Mouse (Mus musculus) liver, adult 2 months (tissue): ENCODE measurements around the gene Defa21. TPM values are rescaled to one million over a fixed set of nuclear protein-coding genes. Genes with fewer than 3 reads are reported as not detected.
"Not testable (repeated sequence)": the region's sequence is repeated elsewhere in the genome, so short reads cannot be mapped to it uniquely, and the experiment has no call there.

Experiments used
- DNase-seq: peaks from one replicate; pipeline ENCODE4 v3.0.0-alpha.2; 2011; ENCODE audit warnings: low read depth, low spot score; ENCODE audit errors: extremely low read depth
- H3K27ac ChIP-seq: fragments of 200-500 bp; replicated peaks from 2 replicates; pipeline ENCODE4 v1.5.1; 2012; ENCODE audit warnings: low read depth, mild to moderate bottlenecking, control low read depth, inconsistent platforms, low read length; ENCODE audit not compliant: insufficient read depth
- H3K27me3 ChIP-seq: fragments of 200-500 bp; 2 replicates; pipeline ENCODE4 v1.6.1; 2012; ENCODE audit warnings: mild to moderate bottlenecking, moderate library complexity, low read length, inconsistent platforms; ENCODE audit not compliant: control insufficient read depth, insufficient read depth
- H3K36me3 ChIP-seq: fragments of 200-500 bp; 2 replicates; pipeline ENCODE4 v1.6.1; 2012; ENCODE audit warnings: low read length, inconsistent platforms; ENCODE audit not compliant: control insufficient read depth, insufficient read depth
- H3K4me1 ChIP-seq: fragments of 200-500 bp; 2 replicates; pipeline ENCODE4 v1.6.1; 2011; ENCODE audit warnings: low read length; ENCODE audit not compliant: control insufficient read depth, insufficient read depth
- H3K4me3 ChIP-seq: fragments of 200-500 bp; 2 replicates; pipeline ENCODE4 v1.5.1; 2011; ENCODE audit warnings: low read depth, mild to moderate bottlenecking, control low read depth, low read length, moderate library complexity; ENCODE audit not compliant: insufficient read depth
- H3K79me2 ChIP-seq: fragments of 200-500 bp; 2 replicates; pipeline ENCODE4 v1.6.1; 2012; ENCODE audit warnings: inconsistent platforms, mild to moderate bottlenecking, low read length, moderate library complexity; ENCODE audit not compliant: control insufficient read depth, insufficient read depth
- H3K9ac ChIP-seq: fragments of 200-500 bp; 2 replicates; pipeline ENCODE4 v1.6.1; 2012; ENCODE audit warnings: low read depth, mild to moderate bottlenecking, control low read depth, inconsistent platforms, low read length
- WGBS: fragments of 180-500 bp; shearing (Covaris S2); methylation state at CpG from one replicate; pipeline ENCODE4 v1.1.7; 2018; 5-methylcytosine and 5-hydroxymethylcytosine counted together
- polyA plus RNA-seq: library from polyadenylated mRNA; depleted of rRNA; stranded (reverse); fragments of >200 nt; gene quantifications from 2 replicates; pipeline ENCODE4 v1.2.3, GENCODE M21; 2012; rRNA removed
- total RNA-seq: library from RNA; depleted of rRNA; stranded (reverse); fragments of >200 nt; gene quantifications from 2 replicates; pipeline ENCODE4 v1.2.3, GENCODE M21; 2014; rRNA removed

Gene Defa21
- total and polyA plus RNA-seq, 2 experiments: not detected

DNA sequence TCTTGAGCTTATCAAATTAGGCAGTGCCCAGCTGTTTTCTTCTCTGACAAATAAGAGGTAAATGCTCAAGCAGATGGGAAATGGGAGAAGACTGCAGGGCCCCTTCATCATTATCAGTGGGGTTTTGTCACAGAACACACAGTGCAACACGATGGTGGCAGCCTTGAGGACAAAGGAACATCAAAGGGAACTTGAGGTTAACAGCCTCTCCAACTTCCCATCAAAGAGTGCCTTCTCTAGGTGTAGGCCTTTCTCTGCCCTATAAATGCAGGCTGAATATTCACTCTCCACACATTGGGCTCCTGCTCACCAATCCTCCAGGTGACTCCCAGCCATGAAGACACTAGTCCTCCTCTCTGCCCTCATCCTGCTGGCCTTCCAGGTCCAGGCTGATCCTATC lies 29.4 kb downstream of the Defa21 start, which contains the start of gene Defa23:
TSS of gene Defa23 (plus strand) at position 301 of the 400 bp plus-strand sequence.
- not testable (repeated sequence) for H3K4me3 ChIP-seq, H3K79me2 ChIP-seq, DNase-seq, H3K27ac ChIP-seq, H3K4me1 ChIP-seq, H3K36me3 ChIP-seq, H3K27me3 ChIP-seq, H3K9ac ChIP-seq
- WGBS: no CpG with 5 or more reads among the region's 1 CpGs

GRCm38 (mm10) chr8:21064738-21065137 lies 39.4 kb downstream of the Defa21 start, which contains the start of gene Defa35:
Gene Defa35 (plus strand): TSS chr8:21065038.
- H3K4me3 ChIP-seq, H3K9ac ChIP-seq, H3K79me2 ChIP-seq, H3K36me3 ChIP-seq, DNase-seq, H3K27ac ChIP-seq, H3K27me3 ChIP-seq, H3K4me1 ChIP-seq: not testable (repeated sequence)
- 44% methylated on average over 1 of the region's 1 CpGs for WGBS

Other genes with a start within 250 kb of the Defa21 start
- gene Defb33, start 132.9 kb upstream of the Defa21 start, total RNA-seq: not detected in 2 replicates
- not detected in 2 replicates for gene Defb33, start 132.9 kb upstream of the Defa21 start, polyA plus RNA-seq
- gene Gm15056, start 122.9 kb upstream of the Defa21 start, total RNA-seq: not detected in 2 replicates
- not detected in 2 replicates for gene Gm15056, start 122.9 kb upstream of the Defa21 start, polyA plus RNA-seq
- not detected in 2 replicates for gene Gm6040, start 103.5 kb upstream of the Defa21 start, total RNA-seq
- not detected in 2 replicates for gene Gm6040, start 103.5 kb upstream of the Defa21 start, polyA plus RNA-seq
- gene AY761185, start 80.8 kb upstream of the Defa21 start, total RNA-seq: not detected in 2 replicates
- gene AY761185, start 80.8 kb upstream of the Defa21 start, polyA plus RNA-seq: not detected in 2 replicates
- not detected in 2 replicates for gene Defa23, start 29.5 kb downstream of the Defa21 start, total RNA-seq
- gene Defa23, start 29.5 kb downstream of the Defa21 start, polyA plus RNA-seq: not detected in 2 replicates
- not detected in 2 replicates for gene Defa35, start 39.5 kb downstream of the Defa21 start, total RNA-seq
- gene Defa35, start 39.5 kb downstream of the Defa21 start, polyA plus RNA-seq: not detected in 2 replicates
- not detected in 2 replicates for gene Defa25, start 58.9 kb downstream of the Defa21 start, total RNA-seq
- not detected in 2 replicates for gene Defa25, start 58.9 kb downstream of the Defa21 start, polyA plus RNA-seq
- gene Gm14851, start 70.5 kb downstream of the Defa21 start, total RNA-seq: not detected in 2 replicates
- not detected in 2 replicates for gene Gm14851, start 70.5 kb downstream of the Defa21 start, polyA plus RNA-seq
- not detected in 2 replicates for gene Defa30, start 109.1 kb downstream of the Defa21 start, total RNA-seq
- gene Defa30, start 109.1 kb downstream of the Defa21 start, polyA plus RNA-seq: not detected in 2 replicates
- not detected in 2 replicates for gene Defa22, start 136.7 kb downstream of the Defa21 start, total RNA-seq
- gene Defa22, start 136.7 kb downstream of the Defa21 start, polyA plus RNA-seq: not detected in 2 replicates
- gene Defa31, start 166.1 kb downstream of the Defa21 start, total RNA-seq: not detected in 2 replicates
- not detected in 2 replicates for gene Defa31, start 166.1 kb downstream of the Defa21 start, polyA plus RNA-seq
- not detected in 2 replicates for gene Gm15293, start 176.0 kb downstream of the Defa21 start, total RNA-seq
- gene Gm15293, start 176.0 kb downstream of the Defa21 start, polyA plus RNA-seq: not detected in 2 replicates
- gene Gm15292, start 224.2 kb downstream of the Defa21 start, total RNA-seq: not detected in 2 replicates
- gene Gm15292, start 224.2 kb downstream of the Defa21 start, polyA plus RNA-seq: not detected in 2 replicates